In genomic region chr11:54984085-54984484, GRCm38 (mm10) we compare ENCODE assay signal across 9 mouse cellular contexts. TPM values are rescaled to one million over a fixed set of nuclear protein-coding genes. Genes with fewer than 3 reads are reported as not detected.
A peak's percentile ranks its signal among the peaks of the same experiment; 100 is the strongest.
DNase-seq lines count a peak whose midpoint lies in the region; ATAC-seq and TF ChIP-seq lines count a peak whose summit lies in the region.
"Had no signal": no experiment of that assay in that cellular context is flagged by ENCODE, and none has a peak within 500 bp of the region (broad histone marks: within the 10 kb centered on the region; RNA-seq: fewer than 3 reads in every experiment).

No protein-coding gene starts in this region.

- H3K36me3 ChIP-seq in ES-E14 (ENCODE audit: control insufficient read depth, insufficient read depth, low read length, poor library complexity, severe bottlenecking), result peaks cover 12% of the 10 kb centered on the region; the same call in 1 of the 2 replicates
- peaks cover 36% of the 10 kb centered on the region for H3K36me3 ChIP-seq in kidney, postnatal 0 days (ENCODE audit: insufficient read depth, low read length)
- H3K36me3 ChIP-seq in liver, adult 2 months (ENCODE audit: control insufficient read depth, insufficient read depth, low read length), result peaks cover 21% of the 10 kb centered on the region

- TF ChIP-seq POLR2A in liver, adult 2 months (IDR thresholded peaks at IDR 0.05; ENCODE audit: extremely low read depth, insufficient read depth, low read length), result no peak

- in situ Hi-C loops in ES-E14 (cut with MboI; ENCODE audit: low sequenced_read_pairs in 2 of 2, unreplicated experiment in 2 of 2), result loop anchor here in 1 of 2 experiments (10.0 kb wide), 1 partner anchor 99 kb away; no protein-coding TSS in a partner anchor

- peak; percentile 80 to 82 for DNase-seq in B cell, adult 2 months
- DNase-seq in ES-E14 (ENCODE audit: low read depth, low spot score), result no peak
- peak; percentile 69 for DNase-seq in c-Kit-positive CD71-positive TER-119-positive erythroid progenitor cells, embryonic 14.5 days (ENCODE audit: low spot score)
- DNase-seq in frontal cortex, adult 2 months (ENCODE audit: extremely low spot score in 1 of 2, low spot score in 1 of 2), result peak; percentile 48 to 96
- DNase-seq in kidney, postnatal 0 days (ENCODE audit: low spot score), result peak; percentile 84
- DNase-seq in liver, adult 2 months (ENCODE audit: extremely low read depth, low read depth, low spot score), result peak; percentile 57
- DNase-seq in right cerebral cortex, adult 18-20 months, result peak; percentile 73

- H3K27me3 ChIP-seq in kidney, postnatal 0 days (ENCODE audit: insufficient read depth, low read length), result no peaks in the 10 kb centered on the region
- H3K27me3 ChIP-seq in liver, adult 2 months (ENCODE audit: control insufficient read depth, insufficient read depth, low read length), result no peaks in the 10 kb centered on the region
- H3K27me3 ChIP-seq: stomach, embryonic 15.5 days had no signal

- H3K27ac ChIP-seq in ES-E14 (ENCODE audit: insufficient read depth, low read depth, low read length, poor library complexity, severe bottlenecking), result no peak overlapping the region
- no peak overlapping the region for H3K27ac ChIP-seq in kidney, postnatal 0 days
- H3K27ac ChIP-seq in liver, adult 2 months (replicated peaks; ENCODE audit: insufficient read depth, low read depth, low read length), result no peak overlapping the region
- H3K27ac ChIP-seq: stomach, embryonic 15.5 days had no signal

- H3K9me3 ChIP-seq in ES-E14 (ENCODE audit: control insufficient read depth, insufficient read depth, low read depth, low read length), result no peaks in the 10 kb centered on the region
- no peaks in the 10 kb centered on the region for H3K9me3 ChIP-seq in kidney, postnatal 0 days (replicated peaks; ENCODE audit: low read length)
- H3K9me3 ChIP-seq: stomach, embryonic 15.5 days had no signal

- TF ChIP-seq CTCF in kidney, postnatal 0 days (IDR thresholded peaks at IDR 0.05; ENCODE audit: low read depth), result peak; percentile 91
- TF ChIP-seq CTCF in liver, adult 2 months (IDR thresholded peaks at IDR 0.05; ENCODE audit: low read depth, low read length), result peak; percentile 44

- no peak overlapping the region for H3K9ac ChIP-seq in ES-E14 (ENCODE audit: insufficient read depth, low read depth, low read length, poor library complexity, severe bottlenecking)
- no peak overlapping the region for H3K9ac ChIP-seq in kidney, postnatal 0 days (ENCODE audit: low read depth, low read length)
- no peak overlapping the region for H3K9ac ChIP-seq in liver, adult 2 months (ENCODE audit: low read depth, low read length)
- H3K9ac ChIP-seq: stomach, embryonic 15.5 days had no signal

- no peak overlapping the region for H3K4me2 ChIP-seq in kidney, postnatal 0 days (ENCODE audit: low read length)
- H3K4me2 ChIP-seq: stomach, embryonic 15.5 days had no signal

- ATAC-seq in kidney, postnatal 0 days (replicated peaks; ENCODE audit: low FRiP score, low read depth), result no peak
- ATAC-seq in monocyte, adult 5-6 weeks (replicated peaks; ENCODE audit: insufficient number of reproducible peaks, low FRiP score, low TSS enrichment, poor library complexity, severe bottlenecking), result no peak

- H3K79me2 ChIP-seq in liver, adult 2 months (ENCODE audit: control insufficient read depth, insufficient read depth, low read length), result no peaks in the 10 kb centered on the region

- WGBS in kidney, postnatal 0 days, result 2% methylated on average over 6 of the region's 6 CpGs
- WGBS in liver, adult 2 months, result 2% methylated on average over 6 of the region's 6 CpGs

- no peak overlapping the region for H3K4me3 ChIP-seq in ES-E14 (ENCODE audit: insufficient read depth in 1 of 2, low read depth in 1 of 2, low read length in 2 of 2, poor library complexity in 1 of 2, severe bottlenecking in 1 of 2)
- H3K4me3 ChIP-seq in kidney, postnatal 0 days (replicated peaks; ENCODE audit: low read depth, low read length), result no peak overlapping the region
- H3K4me3 ChIP-seq in liver, adult 2 months (ENCODE audit: insufficient read depth, low read depth, low read length), result no peak overlapping the region
- H3K4me3 ChIP-seq: stomach, embryonic 15.5 days had no signal

- H3K4me1 ChIP-seq in ES-E14 (ENCODE audit: control insufficient read depth in 2 of 2, insufficient read depth in 2 of 2, low read length in 2 of 2, poor library complexity in 1 of 2), result peaks cover 0 to under 1% of the 10 kb centered on the region in 2 experiments; a peak in 1 of 4 replicates
- no peaks in the 10 kb centered on the region for H3K4me1 ChIP-seq in kidney, postnatal 0 days (replicated peaks; ENCODE audit: insufficient read depth, low read length)
- no peaks in the 10 kb centered on the region for H3K4me1 ChIP-seq in liver, adult 2 months (ENCODE audit: control insufficient read depth, insufficient read depth, low read length)
- H3K4me1 ChIP-seq: stomach, embryonic 15.5 days had no signal

TF ChIP-seq in ES-E14, 5 proteins besides CTCF, POLR2A, EP300 and RAD21:
- TF ChIP-seq ZC3H11A (IDR thresholded peaks at IDR 0.05; ENCODE audit: borderline replicate concordance, low read depth, low read length) (0 out of 2 replicates have a peak, but pooled peaks have one; percentile 54), MAFK (IDR thresholded peaks at IDR 0.05; ENCODE audit: insufficient read depth, low read depth, low read length) (no peak), ZNF384 (IDR thresholded peaks at IDR 0.05; ENCODE audit: low read depth, low read length) (peak; percentile 81), CHD2 (IDR thresholded peaks at IDR 0.05; ENCODE audit: low read depth, low read length) (no peak), HCFC1 (IDR thresholded peaks at IDR 0.05; ENCODE audit: borderline replicate concordance, insufficient read depth, low read length) (no peak)
TF ChIP-seq in ES-E14: peak in this region for 2.

RNA-seq across cellular contexts. Expression of gene Tnip1, which starts 21.4 kb away (rescaled TPM):
- 14.3 and 24.9 TPM in 2 replicates for total RNA-seq in ES-E14 (2012; rRNA removed)
- 21.9 and 24.0 TPM in 2 replicates for polyA plus RNA-seq in frontal cortex, adult 2 months (2012; rRNA removed)
- polyA plus RNA-seq in kidney, postnatal 0 days (2015; fragmentation: Nextera tagmentation; extraction: Ambion mirVana), result 17.5 and 20.3 TPM in 2 replicates
- total RNA-seq in liver, adult 2 months (2014; rRNA removed), result 3.0 TPM in 2 replicates
- polyA plus RNA-seq in liver, adult 2 months (2012; rRNA removed), result 7.2 and 8.1 TPM in 2 replicates
- total RNA-seq in monocyte, adult 5-6 weeks (2017), result 62.1 to 83.4 TPM (median 78.5 TPM) in 3 replicates

RNA-seq across cellular contexts. Expression of gene Anxa6, which starts 49.2 kb away (rescaled TPM):
- total RNA-seq in ES-E14 (2012; rRNA removed), result 121 and 125 TPM in 2 replicates
- 76.6 and 76.8 TPM in 2 replicates for polyA plus RNA-seq in frontal cortex, adult 2 months (2012; rRNA removed)
- 146 and 176 TPM in 2 replicates for polyA plus RNA-seq in kidney, postnatal 0 days (2015; fragmentation: Nextera tagmentation; extraction: Ambion mirVana)
- total RNA-seq in liver, adult 2 months (2014; rRNA removed), result 111 and 120 TPM in 2 replicates
- 87.5 and 91.3 TPM in 2 replicates for polyA plus RNA-seq in liver, adult 2 months (2012; rRNA removed)
- total RNA-seq in monocyte, adult 5-6 weeks (2017), result 264 to 506 TPM (median 281 TPM) in 3 replicates
